Mouse (Mus musculus): Measurements from ENCODE around the gene Als2. TPM values are rescaled to one million over a fixed set of nuclear protein-coding genes. Genes with fewer than 3 reads are reported as not detected.

The Als2 gene
- polyA plus RNA-seq, 1 experiment from 2014 or later: 21.4 TPM

DNA sequence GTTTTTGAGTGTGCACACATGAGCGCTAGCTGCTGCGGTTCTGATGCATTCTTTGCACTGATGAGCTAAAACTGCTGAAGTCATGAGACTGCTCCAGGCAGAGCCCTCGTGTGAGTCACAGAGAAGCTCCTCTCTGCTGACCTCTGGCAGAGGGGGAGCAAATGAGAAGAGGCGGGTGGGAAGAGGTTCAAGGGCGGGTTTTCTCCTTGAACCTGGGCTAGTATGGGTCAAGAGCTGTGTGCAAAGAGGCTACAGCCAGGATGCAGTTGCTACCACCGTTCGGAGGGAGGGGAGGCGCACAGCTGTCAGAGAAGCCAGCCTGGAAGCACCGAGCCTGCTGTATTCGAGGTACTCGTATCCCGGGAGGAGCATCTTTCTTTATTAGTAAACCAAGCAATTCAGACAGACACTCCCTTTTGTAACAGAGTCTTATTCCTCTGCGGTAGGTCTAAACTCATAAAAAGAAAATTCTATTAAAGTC, 19.8 kb upstream of the Als2 start, which contains the start of gene Cdk15:
Cdk15 (plus strand) TSS at position 156 of the 481 bp plus-strand sequence.
- Histone ChIP-seq H3K9me3 (ENCODE audit: control insufficient read depth, low read length) (no peaks in the 10 kb centered on the region), H3K27me3 (ENCODE audit: control insufficient read depth, insufficient read depth, low read length) (no peaks in the 10 kb centered on the region), H3K4me3 (ENCODE audit: low read depth, low read length) (no peak within 1 kb of the TSS), H3K36me3 (ENCODE audit: control insufficient read depth, insufficient read depth, low read length) (no peaks in the 10 kb centered on the region), H3K4me2 (ENCODE audit: low read depth, low read length, severe bottlenecking) (no peak within 1 kb of the TSS), H3K27ac (ENCODE audit: low read depth, low read length) (no peak within 1 kb of the TSS), H3K9ac (ENCODE audit: low read length) (no peak within 1 kb of the TSS; the same call in 1 of the 2 replicates), H3K4me1 (replicated peaks; ENCODE audit: control insufficient read depth, insufficient read depth, low read length) (0 out of 2 replicates have a peak, but pooled peaks cover 6% of the 10 kb centered on the region)
- no peak for DNase-seq (ENCODE audit: low spot score)
- 24% methylated on average over 13 of the region's 13 CpGs for WGBS
- ATAC-seq (replicated peaks; ENCODE audit: low FRiP score): no peak

DNA sequence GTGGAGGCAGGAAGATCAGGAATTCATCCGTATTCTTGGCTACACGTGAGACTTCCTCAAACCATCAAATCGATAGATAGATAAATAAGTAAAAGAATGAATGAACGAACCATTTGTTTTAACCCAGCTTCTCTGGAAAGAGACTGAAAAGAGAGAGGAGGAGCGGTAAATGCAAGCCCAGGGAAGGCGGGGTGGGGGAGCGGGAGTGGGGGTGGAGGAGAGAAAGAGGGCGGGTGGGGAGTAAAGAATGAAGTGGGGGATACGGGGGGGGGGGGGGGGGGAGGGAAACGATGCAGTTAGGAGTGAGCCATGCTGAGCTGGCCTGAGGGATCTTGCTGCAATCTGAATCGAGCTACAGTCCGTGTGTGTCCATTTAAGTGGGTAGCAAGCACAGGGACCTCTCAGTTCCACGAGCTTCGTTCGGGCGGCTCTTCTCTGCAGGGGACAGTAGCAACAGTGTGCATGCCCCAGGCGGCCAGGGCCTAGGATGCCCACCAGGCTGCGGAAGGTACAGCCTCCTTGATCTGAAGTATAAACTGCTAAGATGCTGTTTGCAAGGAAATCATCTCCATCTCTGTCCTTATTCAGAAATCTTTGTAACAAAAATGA, 16.4 kb upstream of the Als2 start:
- ATAC-seq (replicated peaks; ENCODE audit: low FRiP score) (no peak), DNase-seq (ENCODE audit: low spot score) (peak; percentile 70)
- H3K4me1 ChIP-seq (replicated peaks; ENCODE audit: control insufficient read depth, insufficient read depth, low read length): 0 out of 2 replicates have a peak, but pooled peaks cover 6% of the 10 kb centered on the region
- peak overlapping the region; percentile 42 for H3K4me2 ChIP-seq (ENCODE audit: low read depth, low read length, severe bottlenecking)
- H3K9me3 ChIP-seq (ENCODE audit: control insufficient read depth, low read length): no peaks in the 10 kb centered on the region
- H3K27me3 ChIP-seq (ENCODE audit: control insufficient read depth, insufficient read depth, low read length): no peaks in the 10 kb centered on the region
- peak overlapping the region; percentile 37 for H3K9ac ChIP-seq (ENCODE audit: low read length)
- H3K27ac ChIP-seq (ENCODE audit: low read depth, low read length): no peak overlapping the region
- peak overlapping the region; percentile 17 for H3K4me3 ChIP-seq (ENCODE audit: low read depth, low read length)
- H3K36me3 ChIP-seq (ENCODE audit: control insufficient read depth, insufficient read depth, low read length): no peaks in the 10 kb centered on the region
- under 1% methylated on average over 18 of the region's 18 CpGs for WGBS

DNA sequence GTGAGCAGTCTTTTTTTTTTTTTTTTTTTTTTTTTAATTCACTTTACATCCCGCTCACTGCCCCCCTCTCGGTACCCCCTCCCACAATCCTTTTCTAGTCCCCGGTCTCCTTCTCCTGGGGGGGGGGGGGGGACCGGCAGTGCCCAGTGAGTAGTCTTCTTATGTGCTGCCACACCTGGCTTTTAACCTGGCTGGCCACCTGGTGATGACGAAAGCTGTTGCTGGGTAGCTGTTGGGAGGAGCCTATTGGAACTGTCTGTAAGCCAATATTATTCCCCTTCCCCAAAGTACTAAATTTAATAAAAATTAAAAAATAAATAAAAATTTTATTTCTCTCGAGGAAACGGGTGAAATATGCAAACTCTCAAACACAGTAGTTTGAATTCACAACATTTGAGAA, 15.7 kb upstream of the Als2 start:
- ATAC-seq (replicated peaks; ENCODE audit: low FRiP score) (no peak), DNase-seq (ENCODE audit: low spot score) (no peak)
- Histone ChIP-seq H3K4me3 (ENCODE audit: low read depth, low read length) (no peak overlapping the region), H3K36me3 (ENCODE audit: control insufficient read depth, insufficient read depth, low read length) (no peaks in the 10 kb centered on the region), H3K9ac (ENCODE audit: low read length) (no peak overlapping the region), H3K9me3 (ENCODE audit: control insufficient read depth, low read length) (no peaks in the 10 kb centered on the region), H3K27me3 (ENCODE audit: control insufficient read depth, insufficient read depth, low read length) (no peaks in the 10 kb centered on the region), H3K4me1 (replicated peaks; ENCODE audit: control insufficient read depth, insufficient read depth, low read length) (0 out of 2 replicates have a peak, but pooled peaks cover 4% of the 10 kb centered on the region), H3K27ac (ENCODE audit: low read depth, low read length) (no peak overlapping the region), H3K4me2 (ENCODE audit: low read depth, low read length, severe bottlenecking) (no peak overlapping the region)
- 11% methylated on average over 7 of the region's 7 CpGs for WGBS

DNA sequence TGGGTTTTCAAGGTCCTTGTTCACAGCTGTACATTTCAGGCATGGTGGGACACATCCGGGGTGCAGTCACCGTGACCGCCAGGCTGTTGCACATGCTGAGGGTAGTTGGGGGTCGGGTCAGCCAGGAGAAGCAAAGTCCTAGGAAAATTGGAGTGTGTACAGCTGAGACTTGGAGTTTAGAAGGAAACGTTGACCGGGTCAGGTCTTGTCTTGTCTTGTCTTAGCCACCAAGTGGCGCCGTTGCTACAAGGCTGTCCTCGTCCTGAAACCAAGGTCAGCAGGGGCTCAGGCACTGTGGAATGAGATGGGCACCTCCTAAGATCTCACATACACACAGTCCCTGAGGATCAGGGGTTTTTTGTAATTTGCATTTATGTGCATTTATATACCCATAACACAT, 10.6 kb upstream of the Als2 start:
- DNase-seq (ENCODE audit: low spot score) (peak; percentile 77), ATAC-seq (replicated peaks; ENCODE audit: low FRiP score) (0 out of 2 replicates have a peak, but pooled peaks have one; percentile 39)

DNA sequence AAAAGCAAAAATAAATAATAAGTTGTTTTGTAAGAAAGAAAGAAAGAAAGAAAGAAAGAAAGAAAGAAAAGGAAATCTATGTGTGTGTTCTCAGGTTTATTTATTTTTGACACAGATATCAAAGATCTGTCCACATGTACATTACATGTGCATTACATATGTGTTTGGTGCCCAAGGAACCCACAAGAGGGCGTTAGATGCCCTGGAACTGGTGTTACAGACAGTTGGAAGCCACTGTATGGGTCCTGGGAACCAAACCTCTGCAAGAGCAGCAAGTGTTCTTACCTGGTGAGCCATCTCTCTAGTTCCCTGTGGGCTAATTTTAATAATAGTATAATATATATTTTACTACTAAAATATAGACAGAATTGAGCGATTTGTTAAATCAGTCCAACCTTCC, 6.7 kb upstream of the Als2 start:
- no peak for DNase-seq (ENCODE audit: low spot score)
- no peaks in the 10 kb centered on the region for H3K4me1 ChIP-seq (replicated peaks; ENCODE audit: control insufficient read depth, insufficient read depth, low read length)
- no peak overlapping the region for H3K4me3 ChIP-seq (ENCODE audit: low read depth, low read length)
- H3K4me2 ChIP-seq (ENCODE audit: low read depth, low read length, severe bottlenecking): no peak overlapping the region
- H3K9ac ChIP-seq (ENCODE audit: low read length): no peak overlapping the region
- no peak overlapping the region for H3K27ac ChIP-seq (ENCODE audit: low read depth, low read length)
- H3K27me3 ChIP-seq (ENCODE audit: control insufficient read depth, insufficient read depth, low read length): no peaks in the 10 kb centered on the region
- H3K9me3 ChIP-seq (ENCODE audit: control insufficient read depth, low read length): no peaks in the 10 kb centered on the region
- no peaks in the 10 kb centered on the region for H3K36me3 ChIP-seq (ENCODE audit: control insufficient read depth, insufficient read depth, low read length)
- 72% methylated on average over 2 of the region's 2 CpGs for WGBS
- ATAC-seq (replicated peaks; ENCODE audit: low FRiP score): no peak

More for the DNA sequence above, 10.6 kb upstream of the Als2 start:
- Histone ChIP-seq H3K27me3 (ENCODE audit: control insufficient read depth, insufficient read depth, low read length) (no peaks in the 10 kb centered on the region), H3K4me3 (ENCODE audit: low read depth, low read length) (no peak overlapping the region), H3K9me3 (ENCODE audit: control insufficient read depth, low read length) (no peaks in the 10 kb centered on the region), H3K36me3 (ENCODE audit: control insufficient read depth, insufficient read depth, low read length) (no peaks in the 10 kb centered on the region), H3K9ac (ENCODE audit: low read length) (no peak overlapping the region), H3K4me2 (ENCODE audit: low read depth, low read length, severe bottlenecking) (no peak overlapping the region), H3K4me1 (replicated peaks; ENCODE audit: control insufficient read depth, insufficient read depth, low read length) (no peaks in the 10 kb centered on the region), H3K27ac (ENCODE audit: low read depth, low read length) (no peak overlapping the region)
- 2% methylated on average over 9 of the region's 9 CpGs for WGBS

DNA sequence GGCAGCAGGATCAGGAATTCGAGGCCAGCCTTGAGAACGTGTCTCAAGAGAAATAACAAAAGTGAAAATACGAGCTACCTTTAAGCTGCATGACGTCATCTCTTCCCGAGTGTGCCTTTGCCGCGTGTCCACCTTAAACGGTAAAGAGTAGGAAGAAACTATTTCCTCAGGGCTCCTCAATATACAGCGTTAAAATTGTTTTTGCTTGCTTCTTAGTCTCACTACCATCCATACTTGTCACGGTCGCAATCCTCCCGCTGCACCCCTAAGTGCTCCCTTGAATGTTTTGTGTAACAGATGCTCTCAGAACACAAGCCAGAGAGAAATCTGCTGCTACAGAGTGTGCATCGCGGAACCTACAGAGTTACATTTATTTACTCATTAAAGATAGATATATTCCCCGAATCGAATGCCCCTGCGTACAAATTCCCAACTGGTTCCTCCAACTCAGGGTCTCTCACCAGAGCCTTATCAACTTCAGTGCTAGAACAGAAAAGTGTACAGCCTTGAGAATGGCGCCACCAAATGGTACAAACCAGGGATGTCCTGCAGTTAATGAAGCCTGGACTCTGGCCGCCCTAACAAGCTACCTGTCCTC, 682 bp upstream of the Als2 start:
- WGBS: under 1% methylated on average over 19 of the region's 19 CpGs
- no peaks in the 10 kb centered on the region for H3K9me3 ChIP-seq (ENCODE audit: control insufficient read depth, low read length)
- no peaks in the 10 kb centered on the region for H3K36me3 ChIP-seq (ENCODE audit: control insufficient read depth, insufficient read depth, low read length)
- DNase-seq (ENCODE audit: low spot score) (peak; percentile 77), ATAC-seq (replicated peaks; ENCODE audit: low FRiP score) (peak; percentile 45)
- no peak overlapping the region for H3K27ac ChIP-seq (ENCODE audit: low read depth, low read length)
- H3K4me1 ChIP-seq (replicated peaks; ENCODE audit: control insufficient read depth, insufficient read depth, low read length): peaks cover 3% of the 10 kb centered on the region; the same call in 1 of the 2 replicates
- H3K4me3 ChIP-seq (ENCODE audit: low read depth, low read length): peak overlapping the region; percentile 79
- H3K9ac ChIP-seq (ENCODE audit: low read length): peak overlapping the region; percentile 79
- no peaks in the 10 kb centered on the region for H3K27me3 ChIP-seq (ENCODE audit: control insufficient read depth, insufficient read depth, low read length)
- peak overlapping the region; percentile 65 for H3K4me2 ChIP-seq (ENCODE audit: low read depth, low read length, severe bottlenecking)

DNA sequence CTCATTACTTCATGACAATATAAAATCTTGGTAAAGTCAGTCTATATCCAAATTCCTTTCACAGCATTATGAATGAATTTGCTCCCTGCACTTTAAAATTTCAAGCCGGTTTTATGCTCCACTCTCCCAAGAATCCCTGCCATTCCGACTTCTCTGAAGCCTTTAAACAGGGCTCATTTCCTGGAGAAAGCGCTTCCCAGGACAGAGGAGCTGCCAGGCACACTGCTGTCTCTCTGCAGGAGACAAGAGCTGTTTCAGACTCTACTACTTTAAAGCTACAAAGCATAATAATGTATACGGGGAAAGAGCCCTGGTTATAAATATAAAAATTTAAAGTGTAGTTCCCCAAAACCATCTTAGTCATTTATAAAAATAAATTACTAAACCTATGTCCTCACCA, 7.8 kb downstream of the Als2 start:
- Histone ChIP-seq H3K27me3 (ENCODE audit: control insufficient read depth, insufficient read depth, low read length) (no peaks in the 10 kb centered on the region), H3K27ac (ENCODE audit: low read depth, low read length) (no peak overlapping the region), H3K4me3 (ENCODE audit: low read depth, low read length) (no peak overlapping the region), H3K4me1 (replicated peaks; ENCODE audit: control insufficient read depth, insufficient read depth, low read length) (no peaks in the 10 kb centered on the region), H3K4me2 (ENCODE audit: low read depth, low read length, severe bottlenecking) (no peak overlapping the region), H3K9me3 (ENCODE audit: control insufficient read depth, low read length) (no peaks in the 10 kb centered on the region), H3K9ac (ENCODE audit: low read length) (no peak overlapping the region), H3K36me3 (ENCODE audit: control insufficient read depth, insufficient read depth, low read length) (peaks cover 2% of the 10 kb centered on the region; the same call in 1 of the 2 replicates)
- 45% methylated on average over 4 of the region's 4 CpGs for WGBS
- no peak for DNase-seq (ENCODE audit: low spot score)
- ATAC-seq (replicated peaks; ENCODE audit: low FRiP score): no peak

DNA sequence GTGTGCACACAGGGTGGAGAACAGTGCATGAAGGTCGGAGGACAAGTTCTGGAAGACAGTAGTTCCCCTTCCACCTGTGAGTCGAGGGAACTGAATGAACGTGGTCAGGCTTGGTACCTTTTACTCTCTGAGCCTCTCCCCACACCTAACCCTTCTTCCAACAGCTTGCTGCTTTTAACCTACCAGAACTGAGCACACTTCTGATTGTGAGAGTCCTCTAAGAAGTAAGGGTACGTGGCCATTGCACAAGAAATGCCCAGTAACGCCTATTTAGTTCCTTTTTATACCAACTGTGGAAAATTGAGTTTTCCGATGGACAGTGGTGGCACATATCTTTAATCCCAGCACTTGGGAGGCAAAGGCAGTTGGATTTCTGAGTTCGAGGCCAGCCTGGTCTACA, 8.5 kb downstream of the Als2 start:
- no peaks in the 10 kb centered on the region for H3K9me3 ChIP-seq (ENCODE audit: control insufficient read depth, low read length)
- H3K9ac ChIP-seq (ENCODE audit: low read length): no peak overlapping the region
- H3K4me1 ChIP-seq (replicated peaks; ENCODE audit: control insufficient read depth, insufficient read depth, low read length): no peaks in the 10 kb centered on the region

More for the DNA sequence above, 8.5 kb downstream of the Als2 start:
- 91% methylated on average over 7 of the region's 7 CpGs for WGBS
- Histone ChIP-seq H3K36me3 (ENCODE audit: control insufficient read depth, insufficient read depth, low read length) (peaks cover 2% of the 10 kb centered on the region; the same call in 1 of the 2 replicates), H3K27ac (ENCODE audit: low read depth, low read length) (no peak overlapping the region), H3K4me3 (ENCODE audit: low read depth, low read length) (no peak overlapping the region), H3K27me3 (ENCODE audit: control insufficient read depth, insufficient read depth, low read length) (no peaks in the 10 kb centered on the region), H3K4me2 (ENCODE audit: low read depth, low read length, severe bottlenecking) (no peak overlapping the region)
- DNase-seq (ENCODE audit: low spot score): no peak
- no peak for ATAC-seq (replicated peaks; ENCODE audit: low FRiP score)
